Mouse (Mus musculus): ENCODE data around the gene Parva.

DNA sequence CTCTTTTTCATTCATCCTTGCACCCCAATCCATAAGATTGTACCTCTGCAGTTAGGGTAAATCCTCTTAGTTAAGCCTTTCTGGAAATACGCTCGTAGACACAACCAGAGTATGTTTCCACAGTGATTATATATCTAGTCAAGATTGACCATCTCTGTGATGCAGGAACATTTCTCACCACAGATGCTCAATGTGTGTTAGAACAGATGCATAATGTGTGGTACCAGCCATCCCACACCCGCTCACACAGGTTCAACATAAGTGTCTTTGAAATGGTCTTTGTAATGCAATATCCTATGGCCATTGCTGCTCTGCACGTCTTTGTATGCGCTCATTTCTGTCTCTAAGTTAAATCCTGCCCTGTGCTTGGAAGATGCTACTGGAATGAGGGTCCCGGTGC lies 98.2 kb downstream of the Parva start:
- TF ChIP-seq POLR2A (IDR thresholded peaks at IDR 0.05; ENCODE audit: insufficient read length, low read depth) (no peak), MAX (IDR thresholded peaks at IDR 0.05; ENCODE audit: low read depth) (no peak), USF1 (IDR thresholded peaks at IDR 0.05; ENCODE audit: low read depth) (no peak), CEBPB (IDR thresholded peaks at IDR 0.05; ENCODE audit: insufficient read depth, poor library complexity, severe bottlenecking) (no peak), TCF12 (IDR thresholded peaks at IDR 0.05; ENCODE audit: insufficient read depth, poor library complexity, severe bottlenecking) (no peak), POLR2AphosphoS2 (IDR thresholded peaks at IDR 0.05; ENCODE audit: insufficient read length, low read depth) (no peak), E2F4 (IDR thresholded peaks at IDR 0.05; ENCODE audit: insufficient read depth) (no peak), MYOD1 (IDR thresholded peaks at IDR 0.05; ENCODE audit: control insufficient read depth in 1 of 3, insufficient read length in 2 of 3, low read depth in 2 of 3) (no peak), REST (IDR thresholded peaks at IDR 0.05; ENCODE audit: insufficient read depth, insufficient read length) (no peak), MYOG (IDR thresholded peaks at IDR 0.05; ENCODE audit: control insufficient read depth in 1 of 3, insufficient read depth in 1 of 3, insufficient read length in 2 of 3, low read depth in 2 of 3) (no peak), TCF3 (IDR thresholded peaks at IDR 0.05; ENCODE audit: insufficient read length, low read depth) (no peak)
